Mouse (Mus musculus) Patski (cell line): ENCODE measurements around the gene Cpn2. TPM values are rescaled to one million over a fixed set of nuclear protein-coding genes. Genes with fewer than 3 reads are reported as not detected.

Experiments used
- ATAC-seq: fragments of 100-300 bp; one replicate; pipeline ENCODE4 v1.8.0; 2021
- CTCF ChIA-PET: fragments of 350-600 bp; sonication (Branson Sonifier 250); formaldehyde crosslinking; loops from one replicate; lab custom pipeline; 2022; ENCODE audit warnings: inconsistent platforms; lab: Charles Lee
- POLR2A ChIA-PET: fragments of 350-600 bp; sonication (Branson Sonifier 250); formaldehyde crosslinking; loops from one replicate; lab custom pipeline; 2022; ENCODE audit warnings: antibody characterized with exemption, inconsistent platforms; lab: Charles Lee
- DNase-seq: peaks from one replicate; pipeline ENCODE4 v3.0.0-alpha.2; 2011; ENCODE audit warnings: low read depth, low spot score
- H3K27me3 ChIP-seq: fragments of 371-371 bp; one replicate; pipeline ENCODE4 v1.5.1; 2021
- CTCF ChIP-seq: fragments of 100-300 bp; IDR thresholded peaks from one replicate; pipeline ENCODE4 v1.5.1; 2021
- in situ Hi-C: fragments of 300-500 bp; cut with MboI; formaldehyde crosslinking; loops from 3 replicates; pipeline ENCODE4 v1.11.1; 2018; ENCODE audit warnings: low pct_unique_long_range_greater_than_20kb, mixed read lengths
- polyA plus RNA-seq: library from polyadenylated mRNA; unstranded; gene quantifications from one replicate; pipeline ENCODE4 v1.2.3, GENCODE M21; 2021

The Cpn2 gene
- polyA plus RNA-seq, 1 experiment from 2014 or later: not detected

GRCm38 (mm10) chr16:30227352-30227751 lies 39.9 kb downstream of the Cpn2 start:
- no peak for DNase-seq
- POLR2A ChIA-PET: interaction anchor here (0.7 kb wide), 1 partner anchor 90 kb away, joined by 3 read pairs; no protein-coding TSS in a partner anchor
- ATAC-seq: no peak
- in situ Hi-C loops: no loop called here
- TF ChIP-seq CTCF: no peak
- CTCF ChIA-PET: interaction anchor here (0.8 to 1.1 kb wide), 2 partner anchors 10 to 294 kb away, joined by 3 read pairs; no protein-coding TSS in a partner anchor
- no peaks in the 10 kb centered on the region for H3K27me3 ChIP-seq

DNA sequence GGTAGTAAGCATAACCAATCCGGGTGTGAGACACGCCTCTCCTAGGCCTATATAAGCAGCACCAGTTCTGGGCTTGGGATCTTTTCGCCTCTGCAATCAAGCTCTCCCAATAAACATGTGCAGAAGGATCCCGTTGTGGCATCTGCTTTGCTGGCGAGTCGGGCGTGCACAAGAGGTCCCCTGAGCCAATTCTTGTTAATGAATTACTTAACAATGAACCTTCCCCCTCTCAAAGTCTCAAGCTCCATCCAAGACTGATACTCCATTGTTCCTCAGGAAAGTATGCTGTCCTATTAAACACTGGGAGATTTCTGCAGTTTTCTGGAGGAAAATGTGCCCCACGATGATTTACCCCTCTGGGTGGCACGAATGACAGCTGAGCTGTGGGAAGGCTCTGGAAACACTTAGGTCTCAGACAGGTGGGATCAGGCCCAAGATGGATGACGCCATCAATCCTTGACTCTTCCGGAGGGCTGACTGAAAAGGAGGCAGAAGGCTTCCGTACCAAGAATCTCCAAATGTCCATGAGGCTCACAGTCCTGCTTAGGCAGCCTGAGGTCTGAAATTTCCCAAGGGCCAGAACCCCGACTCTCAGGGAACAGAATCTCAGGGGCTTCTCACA lies 46.0 kb downstream of the Cpn2 start:
- DNase-seq: no peak
- ChIA-PET CTCF (interaction anchor here (1.4 kb wide), 1 partner anchor 32 kb away, joined by 3 read pairs; no protein-coding TSS in a partner anchor), POLR2A (no interaction called here)
- ATAC-seq: no peak
- H3K27me3 ChIP-seq: no peaks in the 10 kb centered on the region
- no peak for TF ChIP-seq CTCF
- in situ Hi-C loops: no loop called here

DNA sequence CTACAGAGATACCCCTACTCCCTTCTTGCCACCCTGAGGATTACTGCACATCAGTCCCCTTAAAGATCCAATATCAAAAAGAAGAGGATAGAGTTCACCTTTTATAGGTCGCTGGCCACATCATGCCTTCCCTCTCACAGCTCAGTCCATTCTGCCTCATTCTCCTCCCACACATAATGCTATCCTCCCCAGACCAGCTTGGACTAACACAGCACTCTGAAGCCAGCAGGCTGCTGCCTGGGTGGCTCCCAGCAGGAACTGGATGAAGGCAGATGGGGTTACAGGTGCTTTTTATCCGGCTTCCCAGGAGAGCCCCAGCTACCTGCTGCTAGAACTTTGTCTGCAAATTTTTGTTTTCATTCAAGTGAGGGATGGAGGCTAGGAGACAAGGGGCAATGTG lies 51.5 kb downstream of the Cpn2 start:
- ChIA-PET CTCF (interaction anchor here (0.7 to 1.7 kb wide), 3 partner anchors 13 to 35 kb away, joined by 3 to 4 read pairs (median 4); no protein-coding TSS in a partner anchor), POLR2A (no interaction called here)
- TF ChIP-seq CTCF: no peak
- H3K27me3 ChIP-seq: no peaks in the 10 kb centered on the region
- in situ Hi-C loops: no loop called here
- no peak for DNase-seq
- ATAC-seq: no peak

DNA sequence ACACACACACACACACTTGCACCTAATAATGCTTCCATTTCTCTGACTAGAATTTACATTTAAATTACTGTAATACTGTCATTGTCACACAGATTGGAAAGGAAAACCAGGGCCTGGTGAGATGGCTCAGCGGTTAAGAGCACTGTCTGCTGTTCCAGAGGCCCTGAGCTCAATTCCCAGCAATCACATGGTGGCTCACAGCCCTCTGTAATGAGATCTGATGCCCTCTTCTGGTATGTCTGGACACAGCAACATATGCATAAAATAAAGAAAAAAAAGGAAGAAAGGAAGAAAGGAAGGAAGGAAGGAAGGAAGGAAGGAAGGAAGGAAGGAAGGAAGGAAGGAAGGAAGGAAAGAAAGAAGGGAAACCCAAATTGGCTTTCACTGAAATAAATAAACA lies 53.7 kb downstream of the Cpn2 start:
- ChIA-PET CTCF (interaction anchor here (1.5 kb wide), 1 partner anchor 9 kb away, joined by 3 read pairs; no protein-coding TSS in a partner anchor), POLR2A (interaction anchor here (0.7 kb wide), 1 partner anchor 111 kb away, joined by 3 read pairs; no protein-coding TSS in a partner anchor)
- DNase-seq: no peak
- ATAC-seq: no peak
- no peaks in the 10 kb centered on the region for H3K27me3 ChIP-seq
- in situ Hi-C loops: no loop called here
- no peak for TF ChIP-seq CTCF

GRCm38 (mm10) chr16:30212035-30212434 lies 55.3 kb downstream of the Cpn2 start:
- no peak for DNase-seq
- CTCF ChIA-PET: interaction anchor here (2.0 kb wide), 1 partner anchor 17 kb away, joined by 4 read pairs; no protein-coding TSS in a partner anchor

GRCm38 (mm10) chr16:30209264-30209663 lies 58.0 kb downstream of the Cpn2 start:
- DNase-seq: no peak
- POLR2A ChIA-PET: no interaction called here
- in situ Hi-C loops: no loop called here
- H3K27me3 ChIP-seq: no peaks in the 10 kb centered on the region
- peak; percentile 58 for TF ChIP-seq CTCF
- ATAC-seq: no peak
- CTCF ChIA-PET: no interaction called here

More at GRCm38 (mm10) chr16:30212035-30212434, 55.3 kb downstream of the Cpn2 start:
- POLR2A ChIA-PET: no interaction called here
- H3K27me3 ChIP-seq: no peaks in the 10 kb centered on the region
- in situ Hi-C loops: no loop called here
- ATAC-seq: no peak
- TF ChIP-seq CTCF: no peak

- no peaks in the 10 kb centered on the region for H3K27me3 ChIP-seq
- ChIA-PET POLR2A (no interaction called here), CTCF (no interaction called here)
- in situ Hi-C loops: no loop called here
- no peak for DNase-seq
- no peak for TF ChIP-seq CTCF
- no peak for ATAC-seq
These were observed 59.3 kb downstream of the Cpn2 start for GRCm38 (mm10) chr16:30207991-30208390.

DNA sequence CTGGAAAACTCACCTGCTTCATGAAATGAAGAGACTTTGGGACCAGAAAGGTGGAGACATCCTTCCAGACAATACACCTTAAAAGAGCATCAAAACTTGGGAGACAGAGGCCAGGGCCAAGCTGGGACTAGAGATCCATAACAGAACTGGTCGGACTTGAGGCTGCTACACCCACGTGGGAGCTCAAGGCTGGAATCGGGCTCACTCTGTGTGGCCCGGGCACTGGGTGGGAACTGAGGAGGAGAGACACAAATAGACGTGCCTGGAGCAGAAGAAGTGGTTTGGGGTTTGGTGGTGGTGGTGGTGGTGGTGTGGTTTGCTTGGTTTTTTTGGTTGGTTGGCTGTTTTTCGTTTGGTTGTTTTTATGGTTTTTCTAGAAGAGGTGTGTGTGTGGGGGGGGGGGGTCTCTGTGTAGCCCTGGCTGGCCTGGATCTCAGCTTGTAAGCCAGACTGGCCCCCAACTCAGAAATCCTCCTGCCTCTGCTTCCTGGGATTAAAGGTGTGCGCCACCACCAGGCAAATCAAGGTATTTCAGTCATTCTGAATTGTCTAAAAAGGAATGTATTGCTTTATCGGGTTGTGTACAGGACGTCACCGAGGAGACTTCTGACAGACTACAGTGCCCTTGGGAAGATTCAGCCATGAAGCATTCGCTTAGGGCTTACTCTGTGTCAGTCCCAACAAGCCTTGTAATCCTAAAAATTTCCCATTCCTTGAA lies 60.0 kb downstream of the Cpn2 start:
- CTCF ChIA-PET: interaction anchor here (1.4 kb wide), 1 partner anchor 18 kb away, joined by 4 read pairs; no protein-coding TSS in a partner anchor
- no peak for DNase-seq
- POLR2A ChIA-PET: no interaction called here
- ATAC-seq: no peak
- no peak for TF ChIP-seq CTCF
- H3K27me3 ChIP-seq: no peaks in the 10 kb centered on the region
- in situ Hi-C loops: no loop called here

Other genes with a start within 250 kb of the Cpn2 start
- 187 TPM for gene Hes1, start 203.1 kb downstream of the Cpn2 start, polyA plus RNA-seq
- not detected for gene Lrrc15, start 15.8 kb upstream of the Cpn2 start, polyA plus RNA-seq
- gene Gp5, start 43.3 kb upstream of the Cpn2 start, polyA plus RNA-seq: 0.10 TPM
- 84.9 TPM for gene Atp13a3, start 138.5 kb upstream of the Cpn2 start, polyA plus RNA-seq